Mouse (Mus musculus): Measurements from ENCODE around the gene Vmn2r87. TPM values are rescaled to one million over a fixed set of nuclear protein-coding genes. Genes with fewer than 3 reads are reported as not detected.
A peak's percentile ranks its signal among the peaks of the same experiment; 100 is the strongest.
"Not testable (repeated sequence)": the region's sequence is repeated elsewhere in the genome, so short reads cannot be mapped to it uniquely, and the experiment has no call there.

Gene Vmn2r87
- total RNA-seq (2017) = not detected in 2 replicates

DNA sequence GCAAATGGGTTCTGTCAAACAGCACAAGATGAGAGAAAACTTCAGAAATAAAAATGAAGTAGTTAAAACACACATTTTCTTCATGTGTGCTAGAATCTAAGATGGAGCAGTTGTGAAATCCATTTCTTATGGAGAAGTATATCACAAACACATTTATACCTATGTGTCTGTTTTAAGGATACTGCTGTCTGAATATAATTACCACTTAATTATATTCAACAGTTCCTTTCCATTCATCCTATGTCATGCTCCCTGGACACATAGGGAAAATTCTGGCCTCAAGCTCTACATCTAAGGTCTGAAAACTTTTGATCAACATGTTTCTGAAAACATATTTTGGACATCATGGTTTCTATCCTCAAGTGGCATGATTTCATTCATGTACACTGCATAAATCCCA is at the start of gene Vmn2r87:
Gene Vmn2r87, minus strand, starts transcription at position 101 of the 400 bp plus-strand sequence.
- ATAC-seq (replicated peaks in 1 of 2; ENCODE audit: insufficient read depth in 1 of 2, low FRiP score in 2 of 2, low TSS enrichment in 1 of 2, low read depth in 1 of 2, poor library complexity in 2 of 2, severe bottlenecking in 2 of 2) = no peak

GRCm38 (mm10) chr10:130544331-130544730 is 47.1 kb upstream of the Vmn2r87 start:
- ATAC-seq (replicated peaks in 1 of 2; ENCODE audit: insufficient read depth in 1 of 2, low FRiP score in 2 of 2, low TSS enrichment in 1 of 2, low read depth in 1 of 2, poor library complexity in 2 of 2, severe bottlenecking in 2 of 2) = not testable (repeated sequence)

DNA sequence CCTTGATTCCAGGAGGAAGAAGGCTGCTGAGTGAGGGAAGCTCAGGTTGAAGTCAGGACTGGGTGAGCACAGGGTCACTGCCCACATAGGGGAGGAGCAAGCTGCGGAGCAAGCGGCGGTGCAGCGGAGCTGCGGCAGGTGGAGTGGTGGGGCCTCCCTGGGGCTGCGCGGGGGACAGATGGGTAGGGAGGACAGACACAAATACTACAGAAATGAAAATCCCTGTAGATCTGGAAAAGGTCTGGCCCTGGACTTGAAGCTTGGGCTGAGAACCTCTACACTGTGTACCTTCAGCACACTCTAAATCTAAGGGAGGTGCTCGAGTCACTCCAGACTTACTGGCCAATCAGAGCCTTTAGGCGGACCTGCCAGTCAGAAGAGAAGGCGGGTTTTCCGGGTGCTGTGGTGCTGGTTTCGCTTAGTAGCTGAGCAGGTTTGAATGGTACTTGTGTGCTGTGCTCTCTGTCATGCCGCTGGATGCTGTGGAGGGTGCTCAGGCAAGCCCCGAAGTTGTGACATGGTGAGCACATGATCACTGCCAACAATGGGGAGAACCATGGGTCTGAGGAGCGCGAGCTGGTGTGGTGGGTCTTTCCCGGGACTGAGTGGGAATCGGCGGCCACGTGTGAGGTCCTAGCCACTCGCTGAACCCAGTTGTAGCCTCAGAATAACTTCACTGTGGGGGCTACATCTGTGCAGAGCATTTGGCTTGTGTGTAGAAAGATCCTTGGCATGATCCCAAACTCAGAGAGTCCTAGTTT is 44.9 kb upstream of the Vmn2r87 start:
- ATAC-seq (replicated peaks in 1 of 2; ENCODE audit: insufficient read depth in 1 of 2, low FRiP score in 2 of 2, low TSS enrichment in 1 of 2, low read depth in 1 of 2, poor library complexity in 2 of 2, severe bottlenecking in 2 of 2) = peak; percentile 98

DNA sequence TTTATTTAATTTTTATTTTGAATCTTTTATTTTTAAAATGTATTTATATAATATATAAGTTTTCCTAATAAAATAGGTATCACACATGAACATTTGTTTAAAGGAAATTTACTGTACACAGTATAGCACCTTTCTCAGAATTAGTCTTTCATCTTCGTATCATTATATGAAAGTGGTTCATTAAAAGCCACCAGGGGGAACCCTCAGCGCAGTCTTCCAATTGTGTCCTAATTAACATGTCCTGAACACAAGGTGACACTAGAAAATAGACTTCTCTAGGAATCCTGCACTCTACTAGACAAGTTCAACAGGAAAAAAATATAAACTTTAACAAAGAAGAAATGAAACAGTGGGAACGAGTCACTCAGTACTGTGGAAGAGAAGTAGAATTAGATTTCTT is 38.9 kb upstream of the Vmn2r87 start:
- peak in 1 of 2 experiments; percentile 82; a peak in 2 of 4 replicates for ATAC-seq (replicated peaks in 1 of 2; ENCODE audit: insufficient read depth in 1 of 2, low FRiP score in 2 of 2, low TSS enrichment in 1 of 2, low read depth in 1 of 2, poor library complexity in 2 of 2, severe bottlenecking in 2 of 2)

- ATAC-seq (replicated peaks in 1 of 2; ENCODE audit: insufficient read depth in 1 of 2, low FRiP score in 2 of 2, low TSS enrichment in 1 of 2, low read depth in 1 of 2, poor library complexity in 2 of 2, severe bottlenecking in 2 of 2) = no peak
These were observed 30.7 kb upstream of the Vmn2r87 start for GRCm38 (mm10) chr10:130527926-130528325.

- peak; percentile 86 to 89 for ATAC-seq (replicated peaks in 1 of 2; ENCODE audit: insufficient read depth in 1 of 2, low FRiP score in 2 of 2, low TSS enrichment in 1 of 2, low read depth in 1 of 2, poor library complexity in 2 of 2, severe bottlenecking in 2 of 2)
These were observed 26.9 kb downstream of the Vmn2r87 start for GRCm38 (mm10) chr10:130470311-130470760.

- not testable (repeated sequence) for ATAC-seq (replicated peaks in 1 of 2; ENCODE audit: insufficient read depth in 1 of 2, low FRiP score in 2 of 2, low TSS enrichment in 1 of 2, low read depth in 1 of 2, poor library complexity in 2 of 2, severe bottlenecking in 2 of 2)
These were observed 41.2 kb downstream of the Vmn2r87 start, which contains the start of gene Vmn2r86 for GRCm38 (mm10) chr10:130455950-130456349. Gene Vmn2r86 (minus strand): TSS chr10:130456050.

- 0 out of 4 replicates have a peak, but pooled peaks of 1 of the 2 experiments have one; percentile 32 for ATAC-seq (replicated peaks in 1 of 2; ENCODE audit: insufficient read depth in 1 of 2, low FRiP score in 2 of 2, low TSS enrichment in 1 of 2, low read depth in 1 of 2, poor library complexity in 2 of 2, severe bottlenecking in 2 of 2)
These were observed 52.4 kb downstream of the Vmn2r87 start for GRCm38 (mm10) chr10:130444776-130445175.

DNA sequence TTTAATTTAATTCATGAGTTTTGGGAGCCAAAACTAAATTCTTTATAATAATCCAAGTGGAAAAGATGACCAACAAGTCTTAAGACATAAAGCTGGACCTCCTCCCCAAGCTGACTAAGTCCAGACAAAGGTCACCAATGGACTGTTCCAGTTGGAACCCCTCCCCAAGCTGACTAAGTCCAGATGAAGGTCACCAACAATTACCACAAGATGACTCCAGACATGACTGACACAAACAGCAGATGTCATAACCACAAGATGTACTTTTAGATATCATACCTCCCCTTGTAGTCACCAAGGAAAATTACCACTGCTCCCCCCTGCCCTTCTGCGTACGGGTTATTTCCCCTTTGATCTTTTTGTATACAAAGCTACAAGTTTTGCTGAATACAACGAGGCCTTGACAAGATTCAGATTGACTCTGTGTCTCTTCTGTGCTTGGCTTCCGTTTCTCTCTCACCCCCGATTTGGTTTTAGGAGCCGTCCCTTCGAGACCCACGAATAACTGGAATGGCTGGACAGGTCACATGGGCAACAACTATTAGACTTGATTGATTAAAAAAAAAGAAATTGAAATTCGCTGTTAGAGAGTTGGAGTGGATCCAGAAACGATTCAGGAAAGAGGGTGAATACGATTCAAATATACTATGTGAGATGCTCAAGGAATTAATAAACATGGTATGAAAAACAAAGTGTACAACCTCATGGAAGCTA is 62.9 kb downstream of the Vmn2r87 start:
- ATAC-seq (replicated peaks in 1 of 2; ENCODE audit: insufficient read depth in 1 of 2, low FRiP score in 2 of 2, low TSS enrichment in 1 of 2, low read depth in 1 of 2, poor library complexity in 2 of 2, severe bottlenecking in 2 of 2) = not testable (repeated sequence)

DNA sequence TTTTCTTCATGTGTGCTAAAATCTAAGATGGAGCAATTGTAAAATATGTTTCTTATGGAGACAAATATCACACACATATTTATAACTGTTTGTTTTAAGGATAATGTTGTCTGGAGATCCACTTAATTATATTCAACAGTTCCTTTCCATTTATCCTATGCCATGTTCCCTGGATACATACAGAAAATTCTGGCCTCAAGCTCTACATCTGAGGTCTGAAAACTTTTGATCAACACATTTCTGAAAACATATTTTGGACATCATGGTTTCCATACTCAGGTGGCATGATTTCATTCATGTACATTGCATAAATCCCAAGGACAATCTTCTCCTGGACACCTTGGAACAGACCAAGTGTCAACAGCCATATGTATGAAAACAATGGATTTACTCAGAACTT is 67.6 kb downstream of the Vmn2r87 start, which contains the start of gene Vmn2r85:
Gene Vmn2r85, minus strand, starts transcription at position 101 of the 400 bp plus-strand sequence.
- ATAC-seq (replicated peaks in 1 of 2; ENCODE audit: insufficient read depth in 1 of 2, low FRiP score in 2 of 2, low TSS enrichment in 1 of 2, low read depth in 1 of 2, poor library complexity in 2 of 2, severe bottlenecking in 2 of 2) = not testable (repeated sequence)

GRCm38 (mm10) chr10:130422368-130422767 is 74.8 kb downstream of the Vmn2r87 start:
- not testable (repeated sequence) for ATAC-seq (replicated peaks in 1 of 2; ENCODE audit: insufficient read depth in 1 of 2, low FRiP score in 2 of 2, low TSS enrichment in 1 of 2, low read depth in 1 of 2, poor library complexity in 2 of 2, severe bottlenecking in 2 of 2)

Other genes starting within 250 kb of the Vmn2r87 start
- 0.44 TPM in 1 of 2 replicates, not detected in the other for gene Neurod4, start 217.2 kb downstream of the Vmn2r87 start, total RNA-seq (2017)
- 123 and 178 TPM in 2 replicates for gene Tespa1, start 174.5 kb downstream of the Vmn2r87 start, total RNA-seq (2017)
- gene Vmn2r84, start 103.1 kb downstream of the Vmn2r87 start, total RNA-seq (2017) = under 0.01 and 0.10 TPM in 2 replicates
- gene Vmn2r85, start 67.7 kb downstream of the Vmn2r87 start, total RNA-seq (2017) = not detected in 2 replicates
- gene Vmn2r86, start 41.3 kb downstream of the Vmn2r87 start, total RNA-seq (2017) = not detected in 2 replicates

All from hematopoietic stem cell, adult 5-6 weeks (primary cell).